Mouse (Mus musculus) erythroblast, adult 5-6 weeks (primary cell): Measurements from ENCODE around the gene Adam8. TPM values are rescaled to one million over a fixed set of nuclear protein-coding genes. Genes with fewer than 3 reads are reported as not detected.

Source experiments
- ATAC-seq: replicated peaks from 2 replicates; pipeline ENCODE4 v1.8.0; 2016; ENCODE audit warnings: moderate number of reproducible peaks, mild to moderate bottlenecking, moderate TSS enrichment, inconsistent platforms; ENCODE audit not compliant: poor library complexity, low FRiP score, severe bottlenecking
- total RNA-seq, 2 experiments: library from RNA; stranded (forward) in 1 of 2; stranded (reverse) in 1 of 2; fragments of 150-400 nt in 1 of 2; fragments of 200-764, 138-1000 nt in 1 of 2; gene quantifications; 2 replicates each; pipeline versions ENCODE4 v1.2.3 to v1.2.4; 2015 to 2017; ENCODE audit warnings: low replicate concordance in 2 of 2

The Adam8 gene
- total RNA-seq (2015; ENCODE audit: low replicate concordance) (6.9 and 8.3 TPM in 2 replicates), total RNA-seq (2017; ENCODE audit: low replicate concordance) (7.3 and 7.8 TPM in 2 replicates)

GRCm38 (mm10) chr7:139992406-139992805 is at the start of gene Adam8:
Gene Adam8, minus strand, starts transcription at chr7:139992562.
- peak; percentile 77 for ATAC-seq

GRCm38 (mm10) chr7:140037171-140037555 is 44.8 kb upstream of the Adam8 start:
- ATAC-seq = 0 out of 2 replicates have a peak, but pooled peaks have one; percentile 8

- ATAC-seq = peak; percentile 93
Observed at GRCm38 (mm10) chr7:140036281-140037170, 44.2 kb upstream of the Adam8 start, which contains the start of the genes Zfp511 and Tubgcp2. Gene Zfp511, plus strand, starts transcription at chr7:140036391. Gene Tubgcp2, minus strand, starts transcription at chr7:140036669.

- no peak for ATAC-seq
Observed at GRCm38 (mm10) chr7:140035456-140035855, 43.1 kb upstream of the Adam8 start.

GRCm38 (mm10) chr7:140033386-140033785 is 41.0 kb upstream of the Adam8 start:
- ATAC-seq = no peak

GRCm38 (mm10) chr7:140032366-140032765 is 40.0 kb upstream of the Adam8 start:
- no peak for ATAC-seq

- ATAC-seq = no peak
Observed at GRCm38 (mm10) chr7:140031771-140032170, 39.4 kb upstream of the Adam8 start.

GRCm38 (mm10) chr7:140011336-140011735 is 19.0 kb upstream of the Adam8 start:
- ATAC-seq = no peak

- ATAC-seq = no peak
Observed at GRCm38 (mm10) chr7:140007781-140008180, 15.4 kb upstream of the Adam8 start.

- no peak; the same call in 1 of the 2 replicates for ATAC-seq
Observed at GRCm38 (mm10) chr7:140006861-140007611, 14.7 kb upstream of the Adam8 start.

- no peak for ATAC-seq
Observed at GRCm38 (mm10) chr7:140004666-140005065, 12.3 kb upstream of the Adam8 start.

GRCm38 (mm10) chr7:140001086-140001740 is 8.9 kb upstream of the Adam8 start:
- no peak for ATAC-seq

- no peak for ATAC-seq
Observed at GRCm38 (mm10) chr7:139998691-139999350, 6.5 kb upstream of the Adam8 start.

- ATAC-seq = peak; percentile 27; the same call in 1 of the 2 replicates
Observed at GRCm38 (mm10) chr7:139994676-139995075, 2.3 kb upstream of the Adam8 start.

- ATAC-seq = 0 out of 2 replicates have a peak, but pooled peaks have one; percentile 18
Observed at GRCm38 (mm10) chr7:139994202-139994601, 1.8 kb upstream of the Adam8 start.

GRCm38 (mm10) chr7:139993532-139993931 is 1.2 kb upstream of the Adam8 start:
- no peak for ATAC-seq

- no peak for ATAC-seq
Observed at GRCm38 (mm10) chr7:139990864-139991394, 1.4 kb downstream of the Adam8 start.

GRCm38 (mm10) chr7:139988272-139988671 is 4.1 kb downstream of the Adam8 start:
- ATAC-seq = no peak

- no peak for ATAC-seq
Observed at GRCm38 (mm10) chr7:139984505-139984904, 7.9 kb downstream of the Adam8 start.
